ENCODE assay signal across 14 mouse cellular contexts in genomic region chr6:136854361-136854781, GRCm38 (mm10). TPM values are rescaled to one million over a fixed set of nuclear protein-coding genes. Genes with fewer than 3 reads are reported as not detected.
DNase-seq lines count a peak whose midpoint lies in the region; ATAC-seq and TF ChIP-seq lines count a peak whose summit lies in the region.
"Had no signal": no experiment of that assay in that cellular context is flagged by ENCODE, and none has a peak within 500 bp of the region (broad histone marks: within the 10 kb centered on the region; RNA-seq: fewer than 3 reads in every experiment).

No protein-coding gene starts in this region.

- no peak for ATAC-seq in heart, embryonic 16.5 days (replicated peaks; ENCODE audit: extremely low read depth, insufficient read depth, low FRiP score)
- ATAC-seq in forebrain, embryonic 14.5 days, result no peak
- ATAC-seq: forebrain, embryonic 16.5 days; intestine, embryonic 15.5 days had no signal

- no peak for TF ChIP-seq CTCF in thymus, adult 2 months (IDR thresholded peaks at IDR 0.05; ENCODE audit: borderline replicate concordance, control insufficient read depth, extremely low read depth, insufficient read depth, low read length, poor library complexity)

- H3K9me3 ChIP-seq in heart, embryonic 16.5 days (replicated peaks; ENCODE audit: control insufficient read depth, low read length), result no peaks in the 10 kb centered on the region
- H3K9me3 ChIP-seq in limb, embryonic 10.5 days (replicated peaks), result no peaks in the 10 kb centered on the region
- no peaks in the 10 kb centered on the region for H3K9me3 ChIP-seq in forebrain, embryonic 14.5 days (replicated peaks; ENCODE audit: control insufficient read depth, low read length)
- H3K9me3 ChIP-seq: intestine, embryonic 15.5 days had no signal

- H3K4me3 ChIP-seq in heart, embryonic 16.5 days (ENCODE audit: low read length), result no peak overlapping the region
- no peak overlapping the region for H3K4me3 ChIP-seq in limb, embryonic 10.5 days
- peak overlapping the region; percentile 28 for H3K4me3 ChIP-seq in thymus, adult 2 months (ENCODE audit: control insufficient read depth, insufficient read depth, low read length)
- no peak overlapping the region for H3K4me3 ChIP-seq in forebrain, embryonic 14.5 days (ENCODE audit: low read depth, low read length)
- H3K4me3 ChIP-seq: intestine, embryonic 15.5 days; left cerebral cortex, adult 2 months had no signal

- no peaks in the 10 kb centered on the region for H3K27me3 ChIP-seq in heart, embryonic 16.5 days (ENCODE audit: control insufficient read depth, insufficient read depth, low read length)
- H3K27me3 ChIP-seq in limb, embryonic 10.5 days (ENCODE audit: low read depth, poor library complexity, severe bottlenecking), result no peaks in the 10 kb centered on the region
- H3K27me3 ChIP-seq in thymus, adult 2 months (ENCODE audit: control insufficient read depth, insufficient read depth, low read length), result no peaks in the 10 kb centered on the region
- H3K27me3 ChIP-seq in forebrain, embryonic 14.5 days (replicated peaks; ENCODE audit: control insufficient read depth, insufficient read depth, low read length), result no peaks in the 10 kb centered on the region
- H3K27me3 ChIP-seq: intestine, embryonic 15.5 days had no signal

- H3K36me3 ChIP-seq in heart, embryonic 16.5 days (ENCODE audit: control insufficient read depth, insufficient read depth), result no peaks in the 10 kb centered on the region
- H3K36me3 ChIP-seq in limb, embryonic 10.5 days, result no peaks in the 10 kb centered on the region
- no peaks in the 10 kb centered on the region for H3K36me3 ChIP-seq in thymus, adult 2 months (ENCODE audit: control insufficient read depth, insufficient read depth, low read length)
- H3K36me3 ChIP-seq in forebrain, embryonic 14.5 days (ENCODE audit: control insufficient read depth, insufficient read depth, low read length), result no peaks in the 10 kb centered on the region
- H3K36me3 ChIP-seq: intestine, embryonic 15.5 days had no signal

- H3K4me2 ChIP-seq in heart, embryonic 16.5 days (ENCODE audit: low read depth, low read length), result peak overlapping the region; percentile 33
- no peak overlapping the region for H3K4me2 ChIP-seq in forebrain, embryonic 14.5 days (ENCODE audit: low read length)
- H3K4me2 ChIP-seq: intestine, embryonic 15.5 days had no signal

- peak; percentile 39; the same call in 1 of the 2 replicates for TF ChIP-seq POLR2A in thymus, adult 2 months (IDR thresholded peaks at IDR 0.05; ENCODE audit: control insufficient read depth, extremely low read depth, insufficient read depth, low read length, poor library complexity)

- 74% methylated on average over 11 of the region's 11 CpGs for WGBS in heart, embryonic 16.5 days
- WGBS in limb, embryonic 10.5 days, result 89% methylated on average over 11 of the region's 11 CpGs
- WGBS in thymus, adult 2 months, result 7% methylated on average over 11 of the region's 11 CpGs
- WGBS in forebrain, embryonic 14.5 days, result 93% methylated on average over 11 of the region's 11 CpGs

- peaks cover 33% of the 10 kb centered on the region for H3K4me1 ChIP-seq in heart, embryonic 16.5 days (ENCODE audit: control insufficient read depth, insufficient read depth, low read length)
- peaks cover 49% of the 10 kb centered on the region for H3K4me1 ChIP-seq in limb, embryonic 10.5 days
- peaks cover 53% of the 10 kb centered on the region for H3K4me1 ChIP-seq in thymus, adult 2 months (replicated peaks; ENCODE audit: control insufficient read depth, insufficient read depth, low read length)
- no peaks in the 10 kb centered on the region for H3K4me1 ChIP-seq in forebrain, embryonic 14.5 days (ENCODE audit: control insufficient read depth, insufficient read depth, low read length)

- H3K9ac ChIP-seq in heart, embryonic 16.5 days (ENCODE audit: low read length), result peak overlapping the region; percentile 15; the same call in 1 of the 2 replicates
- H3K9ac ChIP-seq in forebrain, embryonic 14.5 days (ENCODE audit: low read length), result no peak overlapping the region
- H3K9ac ChIP-seq: intestine, embryonic 15.5 days had no signal

- H3K27ac ChIP-seq in heart, embryonic 16.5 days (ENCODE audit: low read length), result peak overlapping the region; percentile 64
- H3K27ac ChIP-seq in limb, embryonic 10.5 days, result peak overlapping the region; percentile 31; the same call in 1 of the 2 replicates
- H3K27ac ChIP-seq in thymus, adult 2 months (ENCODE audit: control insufficient read depth, insufficient read depth, low read length), result peak overlapping the region; percentile 100
- no peak overlapping the region for H3K27ac ChIP-seq in forebrain, embryonic 14.5 days (ENCODE audit: low read depth, low read length)
- H3K27ac ChIP-seq: intestine, embryonic 15.5 days; left cerebral cortex, adult 2 months had no signal

- DNase-seq in heart, adult 11 months, result no peak
- peak; percentile 50 to 61 for DNase-seq in CD8-positive naive resting alpha-beta T cell, adult 2 months (ENCODE audit: low read depth in 2 of 2, low spot score in 2 of 2)
- DNase-seq in limb, embryonic 10.5 days (ENCODE audit: low spot score), result no peak
- DNase-seq in thymus, adult 2 months, result peak; percentile 69
- DNase-seq in testis, postnatal 14 days (ENCODE audit: low spot score), result no peak
- no peak for DNase-seq in urinary bladder, postnatal 36 days (ENCODE audit: low spot score in 2 of 2)
- no peak for DNase-seq in forebrain, embryonic 14.5 days (ENCODE audit: low spot score)
- DNase-seq: cerebellum, postnatal 14 days; heart, adult 18-20 months; lung, adult 18-20 months had no signal

RNA-seq across cellular contexts. Expression of gene Art4, which starts 3.2 kb away (rescaled TPM):
- 11.6 and 13.6 TPM in 2 replicates for polyA plus RNA-seq in heart, embryonic 16.5 days (2015; fragmentation: Nextera tagmentation; extraction: Ambion mirVana)
- polyA plus RNA-seq in limb, embryonic 10.5 days (2016; fragmentation: Nextera tagmentation; extraction: Ambion mirVana), result 1.8 and 2.4 TPM in 2 replicates
- polyA plus RNA-seq in thymus, adult 2 months (2012; rRNA removed), result 12.8 and 13.3 TPM in 2 replicates
- 0.14 TPM in 1 of 2 replicates, not detected in the other for polyA plus RNA-seq in forebrain, embryonic 14.5 days (2014; fragmentation: Nextera tagmentation; extraction: Ambion mirVana)

RNA-seq across cellular contexts. Expression of gene Smco3, which starts 19.1 kb away (rescaled TPM):
- polyA plus RNA-seq in heart, embryonic 16.5 days (2015; fragmentation: Nextera tagmentation; extraction: Ambion mirVana), result not detected in 2 replicates
- not detected in 2 replicates for polyA plus RNA-seq in limb, embryonic 10.5 days (2016; fragmentation: Nextera tagmentation; extraction: Ambion mirVana)
- 0.13 and 0.24 TPM in 2 replicates for polyA plus RNA-seq in thymus, adult 2 months (2012; rRNA removed)
- polyA plus RNA-seq in forebrain, embryonic 14.5 days (2014; fragmentation: Nextera tagmentation; extraction: Ambion mirVana), result 1.1 and 1.5 TPM in 2 replicates

RNA-seq across cellular contexts. Expression of gene Mgp, which starts 21.3 kb away (rescaled TPM):
- polyA plus RNA-seq in heart, embryonic 16.5 days (2015; fragmentation: Nextera tagmentation; extraction: Ambion mirVana), result 570 and 632 TPM in 2 replicates
- polyA plus RNA-seq in limb, embryonic 10.5 days (2016; fragmentation: Nextera tagmentation; extraction: Ambion mirVana), result 1.2 and 3.2 TPM in 2 replicates
- 173 and 274 TPM in 2 replicates for polyA plus RNA-seq in thymus, adult 2 months (2012; rRNA removed)
- 5.0 and 9.4 TPM in 2 replicates for polyA plus RNA-seq in forebrain, embryonic 14.5 days (2014; fragmentation: Nextera tagmentation; extraction: Ambion mirVana)

RNA-seq across cellular contexts. Expression of gene Wbp11, which starts 26.3 kb away (rescaled TPM):
- 64.5 and 77.7 TPM in 2 replicates for polyA plus RNA-seq in heart, embryonic 16.5 days (2015; fragmentation: Nextera tagmentation; extraction: Ambion mirVana)
- polyA plus RNA-seq in limb, embryonic 10.5 days (2016; fragmentation: Nextera tagmentation; extraction: Ambion mirVana), result 164 and 168 TPM in 2 replicates
- polyA plus RNA-seq in thymus, adult 2 months (2012; rRNA removed), result 72.3 and 91.3 TPM in 2 replicates
- 65.3 and 76.5 TPM in 2 replicates for polyA plus RNA-seq in forebrain, embryonic 14.5 days (2014; fragmentation: Nextera tagmentation; extraction: Ambion mirVana)

RNA-seq across cellular contexts. Expression of gene BC049715, which starts 26.9 kb away (rescaled TPM):
- 0.99 and 2.5 TPM in 2 replicates for polyA plus RNA-seq in heart, embryonic 16.5 days (2015; fragmentation: Nextera tagmentation; extraction: Ambion mirVana)
- 1.3 and 1.4 TPM in 2 replicates for polyA plus RNA-seq in limb, embryonic 10.5 days (2016; fragmentation: Nextera tagmentation; extraction: Ambion mirVana)
- 0.86 and 2.3 TPM in 2 replicates for polyA plus RNA-seq in thymus, adult 2 months (2012; rRNA removed)
- 0.86 and 1.2 TPM in 2 replicates for polyA plus RNA-seq in forebrain, embryonic 14.5 days (2014; fragmentation: Nextera tagmentation; extraction: Ambion mirVana)

Comparison
In these comparisons a context has a peak if more than half of its experiments do, and no peak if none do; other contexts are left out.
1. DNase-seq: peak in CD8-positive naive resting alpha-beta T cell, adult 2 months (2 of 2) and thymus, adult 2 months (single experiment); none in heart, adult 11 months (single experiment), limb, embryonic 10.5 days (single experiment), testis, postnatal 14 days (single experiment), urinary bladder, postnatal 36 days (0 of 2) and forebrain, embryonic 14.5 days (single experiment).
2. RNA of gene Mgp, which starts 21.3 kb away (polyA plus RNA-seq): 570 to 632 TPM in heart, embryonic 16.5 days and 173 to 274 TPM in thymus, adult 2 months; 5.0 to 9.4 TPM in forebrain, embryonic 14.5 days and 1.2 to 3.2 TPM in limb, embryonic 10.5 days; every median in the first group is over 10 times any median in the second.